Mouse (Mus musculus) stomach, embryonic 16.5 days (tissue): ENCODE measurements at regions not wholly inside any gene's neighbourhood (a gene's known extent, or its start where the extent isn't known, plus 50 kb on each side); places are given as distances from the start of the nearest gene placed in this dataset.

Experiments used
- ATAC-seq: fragments of 200-750 bp; cut with Nextera tagmentation; 2 replicates; pipeline ENCODE4 v1.8.0; 2017; ENCODE audit warnings: moderate number of reproducible peaks, moderate TSS enrichment; ENCODE audit not compliant: insufficient read depth, low FRiP score
- H3K27ac ChIP-seq: fragments of 300-500 bp; sonication (generic); 2 replicates; pipeline ENCODE4 v1.5.1; 2014; ENCODE audit warnings: low read length
- H3K27me3 ChIP-seq: fragments of 300-500 bp; sonication (generic); 2 replicates; pipeline ENCODE4 v1.6.1; 2014; ENCODE audit warnings: low read length, control low read depth, mixed read lengths; ENCODE audit not compliant: control insufficient read depth, insufficient read depth
- H3K36me3 ChIP-seq: fragments of 300-500 bp; sonication (generic); 2 replicates; pipeline ENCODE4 v1.6.1; 2014; ENCODE audit warnings: low read length; ENCODE audit not compliant: control insufficient read depth, insufficient read depth
- H3K4me1 ChIP-seq: fragments of 300-500 bp; sonication (generic); 2 replicates; pipeline ENCODE4 v1.6.1; 2014; ENCODE audit warnings: low read length, control low read depth, mixed read lengths; ENCODE audit not compliant: control insufficient read depth, insufficient read depth
- H3K4me2 ChIP-seq: fragments of 300-500 bp; sonication (generic); 2 replicates; pipeline ENCODE4 v1.6.1; 2014; ENCODE audit warnings: low read depth, low read length, mixed read lengths
- H3K4me3 ChIP-seq: fragments of 300-500 bp; sonication (generic); replicated peaks from 2 replicates; pipeline ENCODE4 v1.5.1; 2014; ENCODE audit warnings: mild to moderate bottlenecking, low read length
- H3K9ac ChIP-seq: fragments of 300-500 bp; sonication (generic); 2 replicates; pipeline ENCODE4 v1.6.1; 2014; ENCODE audit warnings: low read length
- H3K9me3 ChIP-seq: fragments of 300-500 bp; sonication (generic); replicated peaks from 2 replicates; pipeline ENCODE4 v1.6.1; 2016; ENCODE audit warnings: low read length, control low read depth; ENCODE audit not compliant: control insufficient read depth
- WGBS: fragments of 180-500 bp; shearing (Covaris S2); extraction: QIAGEN DNeasy Blood & Tissue Kit; methylation state at CpG from one replicate; pipeline ENCODE4 v1.1.7; 2014; 5-methylcytosine and 5-hydroxymethylcytosine counted together

GRCm38 (mm10) chr14:17347286-17347685, 312.8 kb upstream of the Thrb start:
- H3K36me3 ChIP-seq, result no peaks in the 10 kb centered on the region
- no peak overlapping the region for H3K4me3 ChIP-seq
- ATAC-seq, result no peak
- no peak overlapping the region for H3K4me2 ChIP-seq
- WGBS, result 67% methylated on average over 2 of the region's 2 CpGs
- no peaks in the 10 kb centered on the region for H3K27me3 ChIP-seq
- H3K9ac ChIP-seq, result no peak overlapping the region
- no peaks in the 10 kb centered on the region for H3K9me3 ChIP-seq
- H3K27ac ChIP-seq, result no peak overlapping the region
- H3K4me1 ChIP-seq, result no peaks in the 10 kb centered on the region

GRCm38 (mm10) chr14:17352324-17353037, 307.6 kb upstream of the Thrb start:
- no peak overlapping the region for H3K9ac ChIP-seq
- WGBS, result 76% methylated on average over 4 of the region's 4 CpGs
- no peaks in the 10 kb centered on the region for H3K27me3 ChIP-seq
- no peak for ATAC-seq
- no peak overlapping the region for H3K27ac ChIP-seq
- H3K4me1 ChIP-seq, result no peaks in the 10 kb centered on the region
- no peaks in the 10 kb centered on the region for H3K36me3 ChIP-seq
- no peaks in the 10 kb centered on the region for H3K9me3 ChIP-seq
- H3K4me2 ChIP-seq, result no peak overlapping the region
- H3K4me3 ChIP-seq, result no peak overlapping the region

- no peaks in the 10 kb centered on the region for H3K9me3 ChIP-seq
- no peak overlapping the region for H3K4me2 ChIP-seq
- no peaks in the 10 kb centered on the region for H3K27me3 ChIP-seq
- H3K36me3 ChIP-seq, result no peaks in the 10 kb centered on the region
- no peak overlapping the region for H3K9ac ChIP-seq
- H3K4me1 ChIP-seq, result no peaks in the 10 kb centered on the region
- H3K27ac ChIP-seq, result no peak overlapping the region
- ATAC-seq, result no peak
- H3K4me3 ChIP-seq, result no peak overlapping the region
Measured at GRCm38 (mm10) chr14:17361910-17362309, 298.2 kb upstream of the Thrb start.

- H3K4me1 ChIP-seq, result no peaks in the 10 kb centered on the region
- H3K27me3 ChIP-seq, result no peaks in the 10 kb centered on the region
- no peak overlapping the region for H3K4me2 ChIP-seq
- no peak overlapping the region for H3K9ac ChIP-seq
- no peaks in the 10 kb centered on the region for H3K9me3 ChIP-seq
- H3K4me3 ChIP-seq, result no peak overlapping the region
- 0 out of 2 replicates have a peak, but pooled peaks have one; percentile 62 for ATAC-seq
- H3K27ac ChIP-seq, result no peak overlapping the region
- no peaks in the 10 kb centered on the region for H3K36me3 ChIP-seq
- WGBS, result 40% methylated on average over 7 of the region's 7 CpGs
Measured at GRCm38 (mm10) chr14:17402751-17403479, 257.1 kb upstream of the Thrb start.

GRCm38 (mm10) chr14:17405551-17406336, 254.3 kb upstream of the Thrb start:
- ATAC-seq, result no peak
- WGBS, result 79% methylated on average over 2 of the region's 2 CpGs
- no peak overlapping the region for H3K4me2 ChIP-seq
- H3K27me3 ChIP-seq, result no peaks in the 10 kb centered on the region
- H3K4me1 ChIP-seq, result peaks cover 2% of the 10 kb centered on the region; the same call in 1 of the 2 replicates
- H3K9me3 ChIP-seq, result no peaks in the 10 kb centered on the region
- H3K27ac ChIP-seq, result no peak overlapping the region
- H3K4me3 ChIP-seq, result no peak overlapping the region
- no peak overlapping the region for H3K9ac ChIP-seq
- no peaks in the 10 kb centered on the region for H3K36me3 ChIP-seq

GRCm38 (mm10) chr14:17406879-17407278, 253.2 kb upstream of the Thrb start:
- peaks cover 3% of the 10 kb centered on the region; the same call in 1 of the 2 replicates for H3K4me1 ChIP-seq
- no peak overlapping the region for H3K9ac ChIP-seq
- no peaks in the 10 kb centered on the region for H3K36me3 ChIP-seq
- no peaks in the 10 kb centered on the region for H3K9me3 ChIP-seq
- H3K4me3 ChIP-seq, result no peak overlapping the region
- H3K4me2 ChIP-seq, result no peak overlapping the region
- ATAC-seq, result no peak
- no peaks in the 10 kb centered on the region for H3K27me3 ChIP-seq
- H3K27ac ChIP-seq, result no peak overlapping the region

- H3K27ac ChIP-seq, result no peak overlapping the region; the same call in 1 of the 2 replicates
- H3K9ac ChIP-seq, result no peak overlapping the region
- H3K27me3 ChIP-seq, result no peaks in the 10 kb centered on the region
- no peaks in the 10 kb centered on the region for H3K9me3 ChIP-seq
- no peaks in the 10 kb centered on the region for H3K36me3 ChIP-seq
- no peak for ATAC-seq
- no peak overlapping the region for H3K4me2 ChIP-seq
- WGBS, result 64% methylated on average over 5 of the region's 5 CpGs
- peaks cover 3% of the 10 kb centered on the region; the same call in 1 of the 2 replicates for H3K4me1 ChIP-seq
- no peak overlapping the region for H3K4me3 ChIP-seq
Measured at GRCm38 (mm10) chr14:17408343-17408742, 251.7 kb upstream of the Thrb start.

- Histone ChIP-seq H3K9ac (no peak overlapping the region), H3K4me2 (no peak overlapping the region), H3K36me3 (no peaks in the 10 kb centered on the region), H3K27me3 (no peaks in the 10 kb centered on the region), H3K9me3 (no peaks in the 10 kb centered on the region), H3K4me3 (no peak overlapping the region), H3K4me1 (peaks cover 3% of the 10 kb centered on the region; the same call in 1 of the 2 replicates), H3K27ac (no peak overlapping the region)
- ATAC-seq, result no peak
- WGBS, result 51% methylated on average over 1 of the region's 1 CpGs
Measured at GRCm38 (mm10) chr14:17408813-17409212, 251.2 kb upstream of the Thrb start.

GRCm38 (mm10) chr14:17409497-17409896, 250.6 kb upstream of the Thrb start:
- H3K9me3 ChIP-seq, result no peaks in the 10 kb centered on the region
- no peak overlapping the region for H3K4me2 ChIP-seq
- peaks cover 3% of the 10 kb centered on the region; the same call in 1 of the 2 replicates for H3K4me1 ChIP-seq
- H3K27me3 ChIP-seq, result no peaks in the 10 kb centered on the region
- no peak overlapping the region for H3K4me3 ChIP-seq
- H3K9ac ChIP-seq, result no peak overlapping the region
- no peak overlapping the region for H3K27ac ChIP-seq
- no peaks in the 10 kb centered on the region for H3K36me3 ChIP-seq
- no peak for ATAC-seq
- WGBS, result 91% methylated on average over 6 of the region's 6 CpGs
